Comparison of ENCODE assay signal across 7 mouse cellular contexts in the genomic region with DNA sequence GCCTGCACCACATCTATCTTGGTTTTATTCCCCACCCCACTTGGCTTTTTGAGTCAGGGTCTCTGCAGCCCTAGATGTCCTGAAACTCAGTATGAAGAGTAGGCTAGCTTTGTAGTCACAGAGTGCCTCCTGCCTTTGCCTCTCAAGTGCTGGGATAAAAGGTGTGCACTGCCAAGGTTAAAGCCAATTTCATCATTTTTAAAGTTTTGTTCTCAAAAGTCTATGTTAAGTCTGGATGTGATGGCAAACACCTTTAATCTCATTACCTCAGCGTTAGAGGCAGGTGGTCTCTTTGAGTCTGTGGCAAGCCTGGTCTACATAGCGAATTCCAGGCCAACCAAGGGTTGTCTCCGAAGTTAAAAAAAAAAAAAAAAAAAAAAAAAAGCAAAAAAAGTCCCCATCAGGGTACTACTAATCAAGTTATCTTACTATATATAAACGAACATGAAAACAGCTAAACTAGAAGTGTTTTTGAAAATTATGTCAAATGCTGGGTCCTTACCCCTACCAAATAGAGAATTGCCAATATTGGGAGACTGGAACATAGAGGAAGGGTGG. TPM values are rescaled to one million over a fixed set of nuclear protein-coding genes. Genes with fewer than 3 reads are reported as not detected.
DNase-seq lines count a peak whose midpoint lies in the region; ATAC-seq lines count a peak whose summit lies in the region.

No protein-coding gene starts in this region.

- H3K27ac ChIP-seq in neural tube, embryonic 11.5 days (ENCODE audit: low read depth, low read length), result no peak overlapping the region
- H3K27ac ChIP-seq in forebrain, embryonic 13.5 days, result no peak overlapping the region
- H3K27ac ChIP-seq in limb, embryonic 15.5 days, result no peak overlapping the region

- no peaks in the 10 kb centered on the region for H3K9me3 ChIP-seq in neural tube, embryonic 11.5 days (ENCODE audit: control insufficient read depth, low read length)
- H3K9me3 ChIP-seq in forebrain, embryonic 13.5 days (replicated peaks), result no peaks in the 10 kb centered on the region
- H3K9me3 ChIP-seq in limb, embryonic 15.5 days, result no peaks in the 10 kb centered on the region

- peak overlapping the region; percentile 79; the same call in 1 of the 2 replicates for H3K9ac ChIP-seq in neural tube, embryonic 11.5 days (ENCODE audit: low read length)
- H3K9ac ChIP-seq in forebrain, embryonic 13.5 days, result peak overlapping the region; percentile 77
- H3K9ac ChIP-seq in limb, embryonic 15.5 days, result peak overlapping the region; percentile 77

- intact Hi-C loops in left cerebral cortex, postnatal 10 days (cut with DNase I), result no loop called here

- no peak for DNase-seq in neural tube, embryonic 11.5 days (ENCODE audit: low spot score)
- no peak for DNase-seq in neural tube, embryonic 10.5 days (ENCODE audit: extremely low spot score, low spot score)
- DNase-seq in left cerebral cortex, postnatal 10 days (ENCODE audit: extremely low spot score in 1 of 2, low spot score in 2 of 2), result no peak
- DNase-seq in frontal cortex, postnatal 10 days (ENCODE audit: low spot score in 2 of 2), result no peak

- 57% methylated on average over 4 of the region's 4 CpGs for WGBS in neural tube, embryonic 11.5 days
- WGBS in forebrain, embryonic 13.5 days, result 56% methylated on average over 4 of the region's 4 CpGs
- 48% methylated on average over 4 of the region's 4 CpGs for WGBS in limb, embryonic 15.5 days

- H3K4me1 ChIP-seq in neural tube, embryonic 11.5 days (ENCODE audit: control insufficient read depth, insufficient read depth, low read length), result peaks cover 9% of the 10 kb centered on the region; the same call in 1 of the 2 replicates
- H3K4me1 ChIP-seq in forebrain, embryonic 13.5 days, result peaks cover 21% of the 10 kb centered on the region
- peaks cover 10% of the 10 kb centered on the region for H3K4me1 ChIP-seq in limb, embryonic 15.5 days

- H3K4me3 ChIP-seq in neural tube, embryonic 11.5 days (ENCODE audit: low read depth, low read length), result peak overlapping the region; percentile 91
- H3K4me3 ChIP-seq in forebrain, embryonic 13.5 days, result peak overlapping the region; percentile 62
- H3K4me3 ChIP-seq in limb, embryonic 15.5 days, result peak overlapping the region; percentile 85

- H3K4me2 ChIP-seq in neural tube, embryonic 11.5 days (ENCODE audit: low read depth), result peak overlapping the region; percentile 60
- H3K4me2 ChIP-seq in forebrain, embryonic 13.5 days, result peak overlapping the region; percentile 90
- peak overlapping the region; percentile 61 for H3K4me2 ChIP-seq in limb, embryonic 15.5 days

- no peaks in the 10 kb centered on the region for H3K27me3 ChIP-seq in neural tube, embryonic 11.5 days (ENCODE audit: control insufficient read depth, insufficient read depth, low read length)
- no peaks in the 10 kb centered on the region for H3K27me3 ChIP-seq in forebrain, embryonic 13.5 days
- no peaks in the 10 kb centered on the region for H3K27me3 ChIP-seq in limb, embryonic 15.5 days

- ATAC-seq in neural tube, embryonic 11.5 days (ENCODE audit: insufficient read depth, low FRiP score, low TSS enrichment), result no peak
- ATAC-seq in forebrain, embryonic 13.5 days, result no peak
- no peak for ATAC-seq in limb, embryonic 15.5 days (ENCODE audit: insufficient number of reproducible peaks, low FRiP score, low TSS enrichment, low read depth)
- no peak for ATAC-seq in frontal cortex, adult (ENCODE audit: low TSS enrichment)

- H3K36me3 ChIP-seq in neural tube, embryonic 11.5 days (ENCODE audit: control insufficient read depth, insufficient read depth, low read length), result no peaks in the 10 kb centered on the region
- no peaks in the 10 kb centered on the region for H3K36me3 ChIP-seq in forebrain, embryonic 13.5 days (ENCODE audit: poor library complexity, severe bottlenecking)
- H3K36me3 ChIP-seq in limb, embryonic 15.5 days, result no peaks in the 10 kb centered on the region; the same call in 1 of the 2 replicates

RNA-seq across cellular contexts. Expression of a gene that starts 1.1 kb away (rescaled TPM):
- 44.5 and 45.9 TPM in 2 replicates for polyA plus RNA-seq in neural tube, embryonic 11.5 days (2014; fragmentation: Nextera tagmentation; extraction: Ambion mirVana)
- polyA plus RNA-seq in forebrain, embryonic 13.5 days (2015; fragmentation: Nextera tagmentation; extraction: Ambion mirVana), result 27.2 and 30.0 TPM in 2 replicates
- 29.2 and 30.8 TPM in 2 replicates for polyA plus RNA-seq in limb, embryonic 15.5 days (2015; fragmentation: Nextera tagmentation; extraction: Ambion mirVana)
- 10 to 100 TPM; 33.4 to 33.8 TPM for total RNA-seq in left cerebral cortex, postnatal 10 days (2021)

RNA-seq across cellular contexts. Expression of a gene that starts 1.1 kb away (rescaled TPM):
- polyA plus RNA-seq in neural tube, embryonic 11.5 days (2014; fragmentation: Nextera tagmentation; extraction: Ambion mirVana), result 48.9 and 50.6 TPM in 2 replicates
- 50.6 and 52.4 TPM in 2 replicates for polyA plus RNA-seq in forebrain, embryonic 13.5 days (2015; fragmentation: Nextera tagmentation; extraction: Ambion mirVana)
- 92.5 and 97.2 TPM in 2 replicates for polyA plus RNA-seq in limb, embryonic 15.5 days (2015; fragmentation: Nextera tagmentation; extraction: Ambion mirVana)
- total RNA-seq in left cerebral cortex, postnatal 10 days (2021), result 10 to 100 TPM; 31.5 to 32.6 TPM

RNA-seq across cellular contexts. Expression of a gene that starts 47.0 kb away (rescaled TPM):
- polyA plus RNA-seq in neural tube, embryonic 11.5 days (2014; fragmentation: Nextera tagmentation; extraction: Ambion mirVana), result 35.1 and 38.8 TPM in 2 replicates
- 18.4 and 20.2 TPM in 2 replicates for polyA plus RNA-seq in forebrain, embryonic 13.5 days (2015; fragmentation: Nextera tagmentation; extraction: Ambion mirVana)
- polyA plus RNA-seq in limb, embryonic 15.5 days (2015; fragmentation: Nextera tagmentation; extraction: Ambion mirVana), result 65.2 and 76.2 TPM in 2 replicates
- 10 to 100 TPM; 13.8 to 14.5 TPM for total RNA-seq in left cerebral cortex, postnatal 10 days (2021)

RNA-seq across cellular contexts. Expression of a gene that starts 58.7 kb away (rescaled TPM):
- polyA plus RNA-seq in neural tube, embryonic 11.5 days (2014; fragmentation: Nextera tagmentation; extraction: Ambion mirVana), result 11.0 and 11.2 TPM in 2 replicates
- polyA plus RNA-seq in forebrain, embryonic 13.5 days (2015; fragmentation: Nextera tagmentation; extraction: Ambion mirVana), result 8.2 and 8.3 TPM in 2 replicates
- polyA plus RNA-seq in limb, embryonic 15.5 days (2015; fragmentation: Nextera tagmentation; extraction: Ambion mirVana), result 33.5 and 38.5 TPM in 2 replicates
- total RNA-seq in left cerebral cortex, postnatal 10 days (2021), result 10 to 100 TPM; 71.5 to 73.3 TPM
